Mouse (Mus musculus): ENCODE measurements around the gene Zdhhc19.

DNA sequence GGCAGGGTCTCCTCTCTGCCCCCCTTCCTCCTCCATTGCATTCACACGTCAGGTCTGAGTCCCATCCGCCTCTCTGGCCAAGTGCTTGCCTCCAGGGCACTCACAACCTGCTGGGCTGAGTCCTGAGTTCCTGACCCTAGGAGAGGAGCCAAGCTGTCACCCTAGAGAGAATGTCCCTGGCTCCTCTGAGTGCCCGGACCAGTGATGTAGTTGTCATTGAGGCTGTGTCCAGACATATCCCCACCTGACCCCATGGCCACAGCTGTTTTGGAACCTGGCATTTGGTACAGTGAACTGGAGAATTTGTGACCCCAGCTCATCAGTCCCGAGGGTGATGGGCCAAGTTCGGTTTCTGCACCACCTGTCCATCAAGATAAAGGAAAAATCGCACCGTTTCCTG is 30.8 kb downstream of the Zdhhc19 start:
- TF ChIP-seq GATA1 (IDR thresholded peaks at IDR 0.05; ENCODE audit: low read length) (no peak), TAL1 (IDR thresholded peaks at IDR 0.05; ENCODE audit: low read length) (no peak)

Measured in erythroblast, embryonic 14.5 days (primary cell).